Mouse (Mus musculus) myocyte (in vitro differentiated cells): ENCODE results near the gene C030005K15Rik.

ENCODE experiments used
- CEBPB ChIP-seq: IDR thresholded peaks from 2 replicates; pipeline ENCODE4 v1.6.1; 2011; ENCODE audit warnings: mild to moderate bottlenecking, moderate library complexity; ENCODE audit not compliant: poor library complexity, insufficient read depth, severe bottlenecking
- E2F4 ChIP-seq: IDR thresholded peaks from one replicate; pipeline ENCODE4 v1.6.1; 2011; ENCODE audit warnings: mild to moderate bottlenecking, control low read depth, moderate library complexity; ENCODE audit not compliant: insufficient read depth
- MAX ChIP-seq: IDR thresholded peaks from one replicate; pipeline ENCODE4 v1.6.1; 2011; ENCODE audit warnings: low read depth, mild to moderate bottlenecking, control low read depth
- MYOD1 ChIP-seq, 3 experiments: IDR thresholded peaks; one replicate each; pipeline ENCODE4 v1.6.1; 2011; ENCODE audit warnings: control low read depth in 2 of 3, low read depth in 2 of 3, mild to moderate bottlenecking in 2 of 3, moderate library complexity in 1 of 3; ENCODE audit not compliant: insufficient read length in 2 of 3, control insufficient read depth in 1 of 3
- MYOG ChIP-seq, 3 experiments: IDR thresholded peaks; one replicate each; pipeline ENCODE4 v1.6.1; 2011; ENCODE audit warnings: control low read depth in 2 of 3, low read depth in 2 of 3, mild to moderate bottlenecking in 2 of 3; ENCODE audit not compliant: insufficient read length in 2 of 3, control insufficient read depth in 1 of 3, insufficient read depth in 1 of 3
- POLR2A ChIP-seq: IDR thresholded peaks from one replicate; pipeline ENCODE4 v1.6.1; 2011; ENCODE audit warnings: low read depth, mild to moderate bottlenecking, control low read depth, moderate library complexity; ENCODE audit not compliant: insufficient read length
- POLR2AphosphoS2 ChIP-seq: IDR thresholded peaks from one replicate; pipeline ENCODE4 v1.6.1; 2011; ENCODE audit warnings: low read depth, control low read depth; ENCODE audit not compliant: insufficient read length
- REST ChIP-seq: IDR thresholded peaks from one replicate; pipeline ENCODE4 v1.6.1; 2011; ENCODE audit warnings: mild to moderate bottlenecking, control low read depth, moderate library complexity; ENCODE audit not compliant: insufficient read depth, insufficient read length
- SRF ChIP-seq: IDR thresholded peaks from one replicate; pipeline ENCODE4 v1.6.1; 2011; ENCODE audit warnings: low read depth; ENCODE audit not compliant: control insufficient read depth, insufficient read length
- TCF12 ChIP-seq: IDR thresholded peaks from one replicate; pipeline ENCODE4 v1.6.1; 2011; ENCODE audit warnings: mild to moderate bottlenecking, control low read depth; ENCODE audit not compliant: poor library complexity, insufficient read depth, severe bottlenecking
- TCF3 ChIP-seq: IDR thresholded peaks from one replicate; pipeline ENCODE4 v1.6.1; 2011; ENCODE audit warnings: low read depth, control low read depth; ENCODE audit not compliant: insufficient read length
- USF1 ChIP-seq: IDR thresholded peaks from one replicate; pipeline ENCODE4 v1.6.1; 2011; ENCODE audit warnings: low read depth, mild to moderate bottlenecking, control low read depth, moderate library complexity

DNA sequence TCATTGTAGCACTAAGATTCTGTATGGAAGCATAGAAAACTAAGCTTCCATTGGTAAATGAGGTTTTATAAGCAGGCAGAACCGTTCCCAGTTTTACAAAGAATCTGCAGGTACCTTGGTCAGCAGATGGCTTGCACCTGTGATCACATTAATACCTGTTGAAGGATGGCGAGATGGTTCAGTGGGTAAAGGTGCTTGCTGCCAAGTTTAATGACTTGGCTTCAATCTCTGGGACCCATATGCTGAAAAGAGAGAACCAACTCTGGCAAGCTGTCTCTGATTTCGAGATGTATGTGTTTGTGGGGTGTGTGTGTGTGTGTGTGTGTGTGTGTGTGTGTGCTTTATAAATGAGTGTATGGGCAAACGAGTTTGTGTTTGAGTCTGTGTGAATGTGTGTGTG, 27.3 kb upstream of the C030005K15Rik start:
- no peak for TF ChIP-seq MAX
- TF ChIP-seq POLR2A, result no peak
- TF ChIP-seq TCF12, result no peak
- TF ChIP-seq TCF3, result no peak
- no peak for TF ChIP-seq MYOG (IDR thresholded peaks at IDR 0.05; ENCODE audit: control insufficient read depth in 1 of 3, insufficient read depth in 1 of 3, insufficient read length in 2 of 3, low read depth in 2 of 3)
- TF ChIP-seq E2F4, result no peak
- no peak for TF ChIP-seq MYOD1 (IDR thresholded peaks at IDR 0.05; ENCODE audit: control insufficient read depth in 1 of 3, insufficient read length in 2 of 3, low read depth in 2 of 3)
- no peak for TF ChIP-seq USF1
- TF ChIP-seq POLR2AphosphoS2, result no peak
- TF ChIP-seq REST, result no peak
- no peak for TF ChIP-seq CEBPB
- TF ChIP-seq SRF, result no peak
